Mouse (Mus musculus): ENCODE results near the gene Flot2. TPM values are rescaled to one million over a fixed set of nuclear protein-coding genes. Genes with fewer than 3 reads are reported as not detected.

Flot2 gene
- polyA plus RNA-seq (2012; rRNA removed; ENCODE audit: low replicate concordance) = 111 and 198 TPM in 2 replicates

GRCm38 (mm10) chr11:78037831-78038752 is at the start of gene Flot2:
Gene Flot2 (plus strand): TSS chr11:78037931.

DNA sequence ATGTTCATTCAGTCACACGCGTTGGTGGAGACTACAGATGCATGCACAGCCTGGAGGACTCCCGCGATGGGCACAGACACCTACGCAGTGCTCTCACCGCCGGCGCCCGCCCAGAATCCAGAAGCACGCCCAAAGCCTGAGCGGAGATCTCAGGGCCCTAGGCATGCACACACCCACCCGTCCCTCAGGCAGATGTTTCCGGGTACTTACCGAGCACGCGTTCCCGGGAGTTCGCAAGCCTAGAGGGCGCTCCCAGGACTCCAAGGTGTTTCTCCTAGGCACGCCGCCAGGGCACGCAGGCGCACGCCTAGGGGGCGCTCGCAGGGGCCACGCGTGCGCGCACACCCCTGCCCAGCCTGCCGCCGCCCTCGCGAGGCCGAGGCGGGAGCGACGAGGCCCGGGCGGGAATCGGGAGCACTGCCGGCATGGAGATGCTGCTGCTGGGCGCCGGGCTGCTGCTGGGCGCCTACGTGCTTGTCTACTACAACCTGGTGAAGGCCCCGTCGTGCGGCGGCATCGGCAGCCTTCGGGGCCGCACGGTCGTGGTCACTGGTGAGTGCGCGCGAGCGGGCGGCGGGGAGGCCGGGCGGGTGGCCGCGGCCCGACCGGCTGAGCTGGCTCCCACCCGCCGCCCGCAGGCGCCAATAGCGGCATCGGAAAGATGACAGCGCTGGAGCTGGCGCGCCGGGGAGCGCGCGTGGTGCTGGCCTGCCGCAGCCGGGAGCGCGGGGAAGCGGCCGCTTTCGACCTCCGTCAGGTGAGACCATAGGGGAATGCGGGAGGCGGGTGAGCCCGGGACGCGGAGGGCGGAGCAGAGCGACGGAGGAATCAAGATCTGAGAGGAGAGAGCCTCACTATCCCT is 5.6 kb upstream of the Flot2 start, which contains the start of gene Dhrs13:
TSS of gene Dhrs13 (plus strand) at position 334 of the 862 bp plus-strand sequence.

GRCm38 (mm10) chr11:78079961-78080921 is 42.5 kb downstream of the Flot2 start, which contains the start of gene Eral1:
Gene Eral1 (minus strand): TSS chr11:78080383.

DNA sequence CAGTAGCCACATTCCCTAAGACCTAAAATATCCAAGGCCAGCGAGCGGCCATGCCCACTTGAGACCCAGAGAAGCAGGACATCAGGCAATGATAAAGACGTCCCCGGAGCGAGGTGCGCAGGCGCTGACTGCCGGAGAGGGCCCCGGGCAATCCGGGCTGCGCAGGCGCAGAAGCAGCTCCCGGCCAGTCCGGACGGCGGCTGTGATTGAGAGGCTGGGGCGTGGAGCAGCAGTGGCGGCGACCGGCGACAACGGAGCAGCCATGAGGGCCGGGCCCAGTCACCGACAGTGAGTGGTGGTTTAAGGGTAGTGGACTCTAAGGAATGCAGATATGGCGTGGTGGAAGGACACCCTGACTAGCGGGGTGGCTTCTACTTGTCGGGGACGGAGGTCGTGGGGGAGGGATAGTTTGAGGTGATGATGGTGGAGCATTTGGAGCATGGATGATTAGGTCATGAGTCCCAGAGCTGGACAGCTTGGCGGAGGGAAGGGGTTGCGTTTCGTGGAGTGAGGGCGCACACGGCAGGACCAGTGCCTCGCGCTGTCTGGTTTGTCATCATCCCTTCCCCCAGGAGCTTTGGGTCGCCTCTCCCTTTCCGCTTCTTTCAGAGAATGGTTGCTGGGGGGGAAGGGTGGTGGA is 56.9 kb downstream of the Flot2 start, which contains the start of gene Fam222b:
TSS of gene Fam222b (plus strand) at position 157 of the 640 bp plus-strand sequence.

Other genes with a start within 250 kb of the Flot2 start
- gene Pipox, start 143.8 kb upstream of the Flot2 start, polyA plus RNA-seq (2012; rRNA removed; ENCODE audit: low replicate concordance) = 0.50 and 0.62 TPM in 2 replicates
- 1.1 and 1.4 TPM in 2 replicates for gene Sez6, start 107.1 kb upstream of the Flot2 start, polyA plus RNA-seq (2012; rRNA removed; ENCODE audit: low replicate concordance)
- gene Phf12, start 55.2 kb upstream of the Flot2 start, polyA plus RNA-seq (2012; rRNA removed; ENCODE audit: low replicate concordance) = 37.3 and 77.4 TPM in 2 replicates
- gene Dhrs13, start 5.7 kb upstream of the Flot2 start, polyA plus RNA-seq (2012; rRNA removed; ENCODE audit: low replicate concordance) = 3.6 and 4.5 TPM in 2 replicates
- gene Eral1, start 42.5 kb downstream of the Flot2 start, polyA plus RNA-seq (2012; rRNA removed; ENCODE audit: low replicate concordance) = 34.6 and 57.5 TPM in 2 replicates
- 16.2 and 28.6 TPM in 2 replicates for gene Fam222b, start 56.7 kb downstream of the Flot2 start, polyA plus RNA-seq (2012; rRNA removed; ENCODE audit: low replicate concordance)
- 63.0 and 125 TPM in 2 replicates for gene Traf4, start 127.7 kb downstream of the Flot2 start, polyA plus RNA-seq (2012; rRNA removed; ENCODE audit: low replicate concordance)
- gene Nek8, start 138.7 kb downstream of the Flot2 start, polyA plus RNA-seq (2012; rRNA removed; ENCODE audit: low replicate concordance) = 21.0 and 21.1 TPM in 2 replicates
- 120 and 266 TPM in 2 replicates for gene Tlcd1, start 138.8 kb downstream of the Flot2 start, polyA plus RNA-seq (2012; rRNA removed; ENCODE audit: low replicate concordance)
- 123 and 258 TPM in 2 replicates for gene Rpl23a, start 145.7 kb downstream of the Flot2 start, polyA plus RNA-seq (2012; rRNA removed; ENCODE audit: low replicate concordance)
- 98.3 and 206 TPM in 2 replicates for gene Rab34, start 150.5 kb downstream of the Flot2 start, polyA plus RNA-seq (2012; rRNA removed; ENCODE audit: low replicate concordance)
- 3.4 and 6.1 TPM in 2 replicates for gene Proca1, start 155.5 kb downstream of the Flot2 start, polyA plus RNA-seq (2012; rRNA removed; ENCODE audit: low replicate concordance)
- gene Sdf2, start 207.8 kb downstream of the Flot2 start, polyA plus RNA-seq (2012; rRNA removed; ENCODE audit: low replicate concordance) = 74.7 and 130 TPM in 2 replicates
- gene Supt6, start 208.1 kb downstream of the Flot2 start, polyA plus RNA-seq (2012; rRNA removed; ENCODE audit: low replicate concordance) = 16.2 and 27.0 TPM in 2 replicates
- 69.1 and 142 TPM in 2 replicates for gene 2610507B11Rik, start 223.8 kb downstream of the Flot2 start, polyA plus RNA-seq (2012; rRNA removed; ENCODE audit: low replicate concordance)